Mouse (Mus musculus) liver, embryonic 14.5 days (tissue): ENCODE results near the gene Zfr.

Source experiments
- CTCF ChIP-seq: IDR thresholded peaks from 2 replicates; pipeline ENCODE4 v1.5.1; 2016; ENCODE audit warnings: antibody characterized with exemption, low read depth, control low read depth
- EP300 ChIP-seq: IDR thresholded peaks from 2 replicates; pipeline ENCODE4 v1.6.1; 2016; ENCODE audit warnings: antibody characterized with exemption, low read depth

GRCm38 (mm10) chr15:12221131-12221530 is 103.5 kb downstream of the Zfr start:
- TF ChIP-seq CTCF (no peak), EP300 (no peak)
